Mouse (Mus musculus) hindbrain, embryonic 12.5 days (tissue): ENCODE measurements at regions not wholly inside any gene's neighbourhood (a gene's known extent, or its start where the extent isn't known, plus 50 kb on each side); places are given as distances from the start of the nearest gene placed in this dataset.

Source experiments
- ATAC-seq: fragments of 200-750 bp; cut with Nextera tagmentation; 2 replicates; pipeline ENCODE4 v1.8.0; 2017; ENCODE audit warnings: moderate TSS enrichment; ENCODE audit not compliant: low FRiP score
- H3K27ac ChIP-seq: fragments of 300-500 bp; sonication (generic); 2 replicates; pipeline ENCODE4 v1.5.1; 2016; ENCODE audit warnings: mild to moderate bottlenecking
- H3K27me3 ChIP-seq: fragments of 300-500 bp; sonication (generic); 2 replicates; pipeline ENCODE4 v1.6.1; 2016; ENCODE audit warnings: mild to moderate bottlenecking
- H3K36me3 ChIP-seq: fragments of 300-500 bp; sonication (generic); 2 replicates; pipeline ENCODE4 v1.6.1; 2016; ENCODE audit warnings: mild to moderate bottlenecking
- H3K4me1 ChIP-seq: fragments of 300-500 bp; sonication (generic); 2 replicates; pipeline ENCODE4 v1.6.1; 2016
- H3K4me2 ChIP-seq: fragments of 300-500 bp; sonication (generic); replicated peaks from 2 replicates; pipeline ENCODE4 v1.6.1; 2016; ENCODE audit warnings: mild to moderate bottlenecking
- H3K4me3 ChIP-seq: fragments of 300-500 bp; sonication (generic); 2 replicates; pipeline ENCODE4 v1.5.1; 2016; ENCODE audit warnings: mild to moderate bottlenecking
- H3K9ac ChIP-seq: fragments of 300-500 bp; sonication (generic); 2 replicates; pipeline ENCODE4 v1.6.1; 2016; ENCODE audit warnings: mild to moderate bottlenecking, moderate library complexity
- H3K9me3 ChIP-seq: fragments of 300-500 bp; sonication (generic); replicated peaks from 2 replicates; pipeline ENCODE4 v1.6.1; 2016; ENCODE audit warnings: mild to moderate bottlenecking
- WGBS: fragments of 180-500 bp; shearing (Covaris S2); methylation state at CpG from one replicate; pipeline ENCODE4 v1.1.7; 2016; 5-methylcytosine and 5-hydroxymethylcytosine counted together

- H3K4me3 ChIP-seq: no peak overlapping the region
- no peak for ATAC-seq
- no peaks in the 10 kb centered on the region for H3K27me3 ChIP-seq
- 91% methylated on average over 4 of the region's 4 CpGs for WGBS
- H3K4me2 ChIP-seq: no peak overlapping the region
- H3K36me3 ChIP-seq: no peaks in the 10 kb centered on the region
- H3K4me1 ChIP-seq: no peaks in the 10 kb centered on the region
- no peak overlapping the region for H3K27ac ChIP-seq
- no peaks in the 10 kb centered on the region for H3K9me3 ChIP-seq
- no peak overlapping the region for H3K9ac ChIP-seq
Measured at GRCm38 (mm10) chr2:117913846-117914245, 197.8 kb upstream of the Thbs1 start.

GRCm38 (mm10) chr2:117915821-117916220 lies 195.9 kb upstream of the Thbs1 start:
- no peak overlapping the region for H3K4me3 ChIP-seq
- H3K4me1 ChIP-seq: no peaks in the 10 kb centered on the region
- H3K27ac ChIP-seq: no peak overlapping the region
- no peak overlapping the region for H3K9ac ChIP-seq
- 91% methylated on average over 2 of the region's 2 CpGs for WGBS
- no peaks in the 10 kb centered on the region for H3K9me3 ChIP-seq
- ATAC-seq: no peak
- no peaks in the 10 kb centered on the region for H3K36me3 ChIP-seq
- H3K27me3 ChIP-seq: no peaks in the 10 kb centered on the region
- H3K4me2 ChIP-seq: no peak overlapping the region

- Histone ChIP-seq H3K27me3 (no peaks in the 10 kb centered on the region), H3K4me1 (no peaks in the 10 kb centered on the region), H3K4me3 (no peak overlapping the region), H3K36me3 (no peaks in the 10 kb centered on the region), H3K9ac (no peak overlapping the region), H3K27ac (no peak overlapping the region), H3K4me2 (no peak overlapping the region), H3K9me3 (no peaks in the 10 kb centered on the region)
- no peak for ATAC-seq
- WGBS: 74% methylated on average over 3 of the region's 3 CpGs
Measured at GRCm38 (mm10) chr2:117917181-117917580, 194.5 kb upstream of the Thbs1 start.

GRCm38 (mm10) chr2:117924877-117925276 lies 186.8 kb upstream of the Thbs1 start:
- 33% methylated on average over 5 of the region's 5 CpGs for WGBS
- no peak overlapping the region for H3K9ac ChIP-seq
- ATAC-seq: no peak
- H3K4me1 ChIP-seq: 0 out of 2 replicates have a peak, but pooled peaks cover 3% of the 10 kb centered on the region
- H3K36me3 ChIP-seq: no peaks in the 10 kb centered on the region
- no peak overlapping the region for H3K4me3 ChIP-seq
- no peaks in the 10 kb centered on the region for H3K27me3 ChIP-seq
- H3K4me2 ChIP-seq: no peak overlapping the region
- no peaks in the 10 kb centered on the region for H3K9me3 ChIP-seq
- H3K27ac ChIP-seq: no peak overlapping the region

DNA sequence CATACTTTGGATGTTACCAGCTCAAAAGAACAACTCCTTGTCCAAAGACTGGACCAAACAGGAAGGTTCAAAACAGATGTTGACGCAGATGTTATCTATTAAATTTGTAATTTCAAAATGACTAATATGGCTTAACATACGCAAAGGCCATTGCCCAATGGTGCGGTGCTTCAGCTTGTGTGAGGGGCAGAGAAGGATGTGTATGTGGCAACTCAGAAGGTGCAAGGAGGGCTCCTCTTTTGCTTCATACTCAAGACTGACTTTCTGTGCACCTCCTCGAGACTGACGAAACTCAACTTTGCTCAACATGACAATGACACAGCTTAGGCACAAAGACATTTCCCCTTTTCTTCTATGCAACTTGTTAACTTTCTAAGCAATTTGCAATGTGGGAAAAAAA lies 186.3 kb upstream of the Thbs1 start:
- H3K4me2 ChIP-seq: no peak overlapping the region
- no peaks in the 10 kb centered on the region for H3K27me3 ChIP-seq
- no peaks in the 10 kb centered on the region for H3K9me3 ChIP-seq
- H3K27ac ChIP-seq: no peak overlapping the region
- no peak overlapping the region for H3K9ac ChIP-seq
- no peaks in the 10 kb centered on the region for H3K36me3 ChIP-seq
- no peak for ATAC-seq
- no peak overlapping the region for H3K4me3 ChIP-seq
- WGBS: 91% methylated on average over 5 of the region's 5 CpGs
- H3K4me1 ChIP-seq: 0 out of 2 replicates have a peak, but pooled peaks cover 3% of the 10 kb centered on the region

DNA sequence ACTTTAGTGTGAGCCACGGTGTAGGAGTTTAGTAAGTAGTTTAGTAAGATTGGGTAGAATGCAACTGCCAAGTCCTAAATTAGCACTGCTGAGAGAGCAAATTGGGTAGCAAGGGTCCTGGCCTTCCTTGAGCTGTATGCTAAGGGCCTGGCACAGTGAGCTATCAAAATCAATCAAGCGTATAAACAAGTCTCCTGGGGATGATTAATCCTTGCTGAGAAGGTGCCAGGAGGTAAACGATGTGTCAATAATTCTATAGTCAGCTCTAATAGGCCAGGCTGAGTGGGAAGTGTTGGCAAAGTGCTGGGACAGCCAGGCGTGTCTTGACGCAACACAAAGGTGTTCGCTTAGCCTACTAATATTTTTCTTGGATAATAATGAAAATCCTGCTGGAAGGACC lies 183.6 kb upstream of the Thbs1 start:
- Histone ChIP-seq H3K9me3 (no peaks in the 10 kb centered on the region), H3K4me3 (no peak overlapping the region), H3K27ac (no peak overlapping the region), H3K9ac (no peak overlapping the region), H3K4me2 (no peak overlapping the region), H3K4me1 (0 out of 2 replicates have a peak, but pooled peaks cover 3% of the 10 kb centered on the region), H3K27me3 (no peaks in the 10 kb centered on the region), H3K36me3 (no peaks in the 10 kb centered on the region)
- WGBS: 64% methylated on average over 6 of the region's 6 CpGs
- ATAC-seq: peak; percentile 56; the same call in 1 of the 2 replicates

GRCm38 (mm10) chr2:117929586-117929985 lies 182.1 kb upstream of the Thbs1 start:
- Histone ChIP-seq H3K4me1 (0 out of 2 replicates have a peak, but pooled peaks cover 3% of the 10 kb centered on the region), H3K27ac (no peak overlapping the region), H3K27me3 (no peaks in the 10 kb centered on the region), H3K4me3 (no peak overlapping the region), H3K9me3 (no peaks in the 10 kb centered on the region), H3K9ac (no peak overlapping the region), H3K4me2 (no peak overlapping the region), H3K36me3 (no peaks in the 10 kb centered on the region)
- WGBS: 84% methylated on average over 1 of the region's 1 CpGs
- ATAC-seq: no peak

GRCm38 (mm10) chr2:117930895-117931537 lies 180.7 kb upstream of the Thbs1 start:
- H3K27ac ChIP-seq: no peak overlapping the region
- no peaks in the 10 kb centered on the region for H3K4me1 ChIP-seq
- H3K36me3 ChIP-seq: no peaks in the 10 kb centered on the region
- H3K4me3 ChIP-seq: no peak overlapping the region
- H3K9me3 ChIP-seq: no peaks in the 10 kb centered on the region
- H3K9ac ChIP-seq: no peak overlapping the region
- H3K4me2 ChIP-seq: no peak overlapping the region
- ATAC-seq: no peak
- H3K27me3 ChIP-seq: 0 out of 2 replicates have a peak, but pooled peaks cover 1% of the 10 kb centered on the region
- WGBS: 90% methylated on average over 3 of the region's 3 CpGs

DNA sequence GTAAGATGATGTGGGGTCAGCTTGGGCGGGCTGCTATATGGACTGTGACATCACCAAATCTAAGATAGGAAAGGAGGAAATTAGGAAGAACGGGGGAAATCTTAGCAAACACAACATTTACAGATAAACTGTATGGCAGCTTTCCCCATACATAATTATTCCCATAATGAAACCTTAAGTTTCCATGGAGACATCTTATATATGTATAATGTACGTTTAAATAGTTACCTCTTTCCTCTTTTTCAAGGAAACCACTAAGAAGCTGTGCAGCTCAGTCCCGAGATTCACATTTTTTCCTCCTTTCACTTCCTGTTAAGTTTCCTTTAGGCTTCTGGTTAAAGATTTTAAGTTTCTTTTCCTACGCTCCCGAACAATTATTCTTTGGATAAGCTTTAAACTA lies 175.1 kb upstream of the Thbs1 start:
- no peak overlapping the region for H3K9ac ChIP-seq
- H3K27me3 ChIP-seq: 0 out of 2 replicates have a peak, but pooled peaks cover 6% of the 10 kb centered on the region
- no peaks in the 10 kb centered on the region for H3K9me3 ChIP-seq
- 89% methylated on average over 6 of the region's 6 CpGs for WGBS
- no peaks in the 10 kb centered on the region for H3K36me3 ChIP-seq
- H3K4me3 ChIP-seq: no peak overlapping the region
- no peak for ATAC-seq
- peaks cover 7% of the 10 kb centered on the region for H3K4me1 ChIP-seq
- no peak overlapping the region for H3K27ac ChIP-seq
- H3K4me2 ChIP-seq: no peak overlapping the region

- Histone ChIP-seq H3K27ac (no peak overlapping the region), H3K4me2 (no peak overlapping the region), H3K27me3 (0 out of 2 replicates have a peak, but pooled peaks cover 6% of the 10 kb centered on the region), H3K4me1 (peaks cover 7% of the 10 kb centered on the region), H3K9ac (no peak overlapping the region), H3K9me3 (no peaks in the 10 kb centered on the region), H3K4me3 (no peak overlapping the region), H3K36me3 (no peaks in the 10 kb centered on the region)
- 25% methylated on average over 12 of the region's 12 CpGs for WGBS
- no peak for ATAC-seq
Measured at GRCm38 (mm10) chr2:117938283-117939049, 173.2 kb upstream of the Thbs1 start.

DNA sequence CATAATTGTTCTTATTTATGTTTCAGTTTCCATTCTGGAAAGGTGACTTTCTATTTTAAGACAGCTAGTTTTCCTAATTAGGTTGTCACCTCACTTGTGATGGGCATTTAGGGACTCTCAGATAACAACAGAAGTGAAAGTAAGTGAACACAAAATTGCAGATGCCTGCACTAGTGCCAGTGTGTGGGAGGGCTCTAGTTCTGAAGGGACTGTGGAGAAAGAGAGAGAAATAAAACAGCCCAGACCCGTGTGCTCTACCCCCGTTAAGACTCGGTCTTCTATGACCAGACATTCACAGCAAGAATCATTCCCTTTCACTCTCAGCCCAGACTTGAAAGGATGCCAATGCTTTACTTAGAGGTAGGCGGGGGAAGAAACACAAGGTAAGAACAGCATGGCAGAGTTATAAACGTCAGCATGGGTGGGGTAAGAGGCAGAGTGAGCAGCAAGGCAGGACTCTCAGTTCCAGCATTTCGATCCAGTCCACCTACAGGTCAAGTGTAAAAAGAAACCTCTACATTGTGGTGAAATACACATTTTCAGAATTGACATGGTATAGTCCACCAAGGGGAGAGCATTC lies 170.1 kb upstream of the Thbs1 start:
- Histone ChIP-seq H3K4me3 (no peak overlapping the region), H3K4me2 (no peak overlapping the region), H3K27ac (no peak overlapping the region), H3K9me3 (no peaks in the 10 kb centered on the region), H3K36me3 (no peaks in the 10 kb centered on the region), H3K27me3 (no peaks in the 10 kb centered on the region), H3K4me1 (peaks cover 7% of the 10 kb centered on the region), H3K9ac (no peak overlapping the region)
- no peak for ATAC-seq
- 47% methylated on average over 6 of the region's 6 CpGs for WGBS

DNA sequence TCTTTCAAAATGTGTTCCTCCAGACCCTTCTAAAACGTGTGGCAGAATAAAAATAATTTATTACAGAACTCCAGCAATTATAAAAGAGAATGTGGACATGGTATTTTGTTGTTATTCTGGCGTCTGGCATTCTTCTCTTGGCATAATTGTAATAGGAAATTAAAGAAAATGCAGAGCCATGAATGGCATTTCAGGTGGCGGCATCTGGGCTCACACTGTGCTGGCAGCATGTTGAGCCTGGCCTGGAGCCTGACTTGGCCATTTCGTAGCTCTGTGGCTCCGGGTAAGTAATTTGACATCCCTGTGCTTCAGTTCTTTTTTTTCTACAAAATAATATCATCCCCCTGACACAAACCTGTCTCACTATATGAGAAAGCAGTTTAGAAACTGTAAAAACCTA lies 168.0 kb upstream of the Thbs1 start:
- no peak overlapping the region for H3K4me2 ChIP-seq
- no peak for ATAC-seq
- no peak overlapping the region for H3K27ac ChIP-seq
- H3K9ac ChIP-seq: no peak overlapping the region
- H3K4me3 ChIP-seq: no peak overlapping the region
- H3K9me3 ChIP-seq: no peaks in the 10 kb centered on the region
- 73% methylated on average over 5 of the region's 5 CpGs for WGBS
- peaks cover 2% of the 10 kb centered on the region; the same call in 1 of the 2 replicates for H3K4me1 ChIP-seq
- no peaks in the 10 kb centered on the region for H3K36me3 ChIP-seq
- no peaks in the 10 kb centered on the region for H3K27me3 ChIP-seq
